32 mouse cellular contexts compared by ENCODE assay signal in the genomic region with DNA sequence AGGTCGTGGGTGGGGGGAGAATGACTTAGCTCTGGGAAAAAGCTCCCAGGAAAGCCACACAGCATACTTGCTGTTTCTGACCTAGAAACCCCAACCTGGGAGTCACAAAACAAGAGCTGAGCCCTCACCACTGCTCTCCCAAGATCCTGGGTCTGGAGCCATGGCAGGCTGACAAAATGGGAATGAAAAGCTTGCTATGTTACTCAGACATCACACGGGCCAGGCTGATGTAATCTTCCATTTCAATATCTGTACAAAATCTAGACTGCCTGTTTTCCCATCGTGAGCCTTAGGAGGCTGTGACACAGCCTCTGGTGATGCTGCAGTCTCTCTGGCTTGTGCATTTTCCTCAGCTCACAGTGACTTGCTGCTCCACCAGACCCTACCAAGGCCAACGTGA.
DNase-seq lines count a peak whose midpoint lies in the region; ATAC-seq lines count a peak whose summit lies in the region.
"Had no signal": no experiment of that assay in that cellular context is flagged by ENCODE, and none has a peak within 500 bp of the region (broad histone marks: within the 10 kb centered on the region; RNA-seq: fewer than 3 reads in every experiment).

No protein-coding gene starts in this region.

- no peaks in the 10 kb centered on the region for H3K27me3 ChIP-seq in hindbrain, embryonic 11.5 days (ENCODE audit: control insufficient read depth, insufficient read depth, low read length)
- H3K27me3 ChIP-seq: CH12.LX; embryonic facial prominence, embryonic 13.5 days; forebrain, embryonic 13.5 days; heart, embryonic 13.5 days; hindbrain, embryonic 12.5 days; intestine, embryonic 15.5 days had no signal

- H3K27ac ChIP-seq in hindbrain, embryonic 11.5 days (ENCODE audit: low read depth, low read length), result no peak overlapping the region
- H3K27ac ChIP-seq: embryonic facial prominence, embryonic 10.5 days; embryonic facial prominence, embryonic 13.5 days; forebrain, embryonic 10.5 days; forebrain, embryonic 13.5 days; heart, adult 2 months; heart, embryonic 10.5 days; heart, embryonic 13.5 days; hindbrain, embryonic 12.5 days; intestine, embryonic 15.5 days had no signal

- DNase-seq in gastrocnemius, adult 18-20 months (ENCODE audit: low spot score), result peak; percentile 25
- DNase-seq in gastrocnemius, postnatal 36 days, result no peak
- DNase-seq in 3T3-L1 (ENCODE audit: low read depth, low spot score) (peak; percentile 32), adipocyte (ENCODE audit: low spot score) (peak; percentile 44)
- peak; percentile 38 for DNase-seq in skeletal muscle tissue, adult 2 months (ENCODE audit: low read depth, low spot score)
- no peak for DNase-seq in hindbrain, embryonic 11.5 days (ENCODE audit: low spot score)
- DNase-seq in left cerebral cortex, adult 8-10 months (ENCODE audit: low spot score in 2 of 2), result no peak
- DNase-seq: adrenal gland, postnatal 10 days; adrenal gland, postnatal 36 days; B cell, adult 2 months; cerebellum, adult 11 months; cerebellum, adult 2 months; cerebellum, adult 9-11 months; cerebellum, postnatal 25 days; heart, adult 2 months; heart, postnatal 14 days; heart, postnatal 4 days; kidney, adult 11 months had no signal

- H3K4me2 ChIP-seq in hindbrain, embryonic 11.5 days (replicated peaks; ENCODE audit: low read depth, low read length), result no peak overlapping the region
- H3K4me2 ChIP-seq: embryonic facial prominence, embryonic 13.5 days; forebrain, embryonic 13.5 days; heart, embryonic 13.5 days; hindbrain, embryonic 12.5 days; intestine, embryonic 15.5 days had no signal

- no peak for ATAC-seq in hindbrain, embryonic 11.5 days (ENCODE audit: low FRiP score)
- ATAC-seq: activated CD4-positive, CD25-positive, alpha-beta regulatory T cell, adult 4 months; forebrain, embryonic 13.5 days; forebrain, embryonic 16.5 days; hindbrain, embryonic 16.5 days; intestine, embryonic 15.5 days had no signal

- intact Hi-C loops in gastrocnemius, postnatal 36 days (cut with DNase I), result no loop called here

- H3K4me1 ChIP-seq in hindbrain, embryonic 11.5 days (replicated peaks; ENCODE audit: control insufficient read depth, insufficient read depth, low read length), result no peaks in the 10 kb centered on the region
- H3K4me1 ChIP-seq: embryonic facial prominence, embryonic 10.5 days; embryonic facial prominence, embryonic 13.5 days; forebrain, embryonic 10.5 days; forebrain, embryonic 13.5 days; heart, embryonic 13.5 days; hindbrain, embryonic 12.5 days; intestine, embryonic 15.5 days had no signal

- no peak overlapping the region for H3K9ac ChIP-seq in hindbrain, embryonic 11.5 days (ENCODE audit: low read depth, low read length)
- H3K9ac ChIP-seq: embryonic facial prominence, embryonic 13.5 days; forebrain, embryonic 13.5 days; heart, embryonic 13.5 days; hindbrain, embryonic 12.5 days; intestine, embryonic 15.5 days had no signal

- H3K36me3 ChIP-seq in hindbrain, embryonic 11.5 days (ENCODE audit: control insufficient read depth, insufficient read depth, low read length), result no peaks in the 10 kb centered on the region
- H3K36me3 ChIP-seq: embryonic facial prominence, embryonic 10.5 days; embryonic facial prominence, embryonic 13.5 days; forebrain, embryonic 10.5 days; G1E; heart, embryonic 10.5 days; heart, embryonic 13.5 days; hindbrain, embryonic 12.5 days; intestine, embryonic 15.5 days had no signal

- H3K9me3 ChIP-seq in hindbrain, embryonic 11.5 days (ENCODE audit: control insufficient read depth, low read length), result no peaks in the 10 kb centered on the region
- H3K9me3 ChIP-seq: embryonic facial prominence, embryonic 10.5 days; embryonic facial prominence, embryonic 13.5 days; forebrain, embryonic 10.5 days; forebrain, embryonic 13.5 days; G1E; heart, embryonic 10.5 days; hindbrain, embryonic 12.5 days; intestine, embryonic 15.5 days had no signal

- WGBS in hindbrain, embryonic 11.5 days, result 71% methylated on average over 4 of the region's 4 CpGs

- no peak overlapping the region for H3K4me3 ChIP-seq in hindbrain, embryonic 11.5 days (ENCODE audit: low read depth, low read length)
- H3K4me3 ChIP-seq: embryonic facial prominence, embryonic 10.5 days; embryonic facial prominence, embryonic 13.5 days; erythroblast, embryonic 14.5 days; forebrain, embryonic 10.5 days; forebrain, embryonic 13.5 days; heart, adult 2 months; heart, embryonic 10.5 days; heart, embryonic 13.5 days; hindbrain, embryonic 12.5 days; intestine, embryonic 15.5 days had no signal

Comparison
In these comparisons a context has a peak if more than half of its experiments do, and no peak if none do; other contexts are left out.
1. DNase-seq: peak in gastrocnemius, adult 18-20 months (single experiment), 3T3-L1 (single experiment), adipocyte (single experiment) and skeletal muscle tissue, adult 2 months (single experiment); none in gastrocnemius, postnatal 36 days (0 of 2), hindbrain, embryonic 11.5 days (single experiment) and left cerebral cortex, adult 8-10 months (0 of 2).